Mouse (Mus musculus): Measurements from ENCODE around the gene Masp1. TPM values are rescaled to one million over a fixed set of nuclear protein-coding genes. Genes with fewer than 3 reads are reported as not detected.

Gene Masp1
- total RNA-seq (2017): not detected in 2 replicates

- ATAC-seq (replicated peaks in 1 of 2; ENCODE audit: insufficient read depth in 1 of 2, low FRiP score in 2 of 2, low TSS enrichment in 1 of 2, low read depth in 1 of 2, poor library complexity in 2 of 2, severe bottlenecking in 2 of 2): peak in 1 of 2 experiments; percentile 12; a peak in 1 of 4 replicates
Measured at GRCm38 (mm10) chr16:23520235-23520871, at the start of gene Masp1, which contains the start of gene Rtp4. TSS of gene Masp1 (minus strand) at chr16:23520815. TSS of gene Rtp4 (plus strand) at chr16:23520291.

GRCm38 (mm10) chr16:23568369-23568958 is 47.8 kb upstream of the Masp1 start:
- no peak for ATAC-seq (replicated peaks in 1 of 2; ENCODE audit: insufficient read depth in 1 of 2, low FRiP score in 2 of 2, low TSS enrichment in 1 of 2, low read depth in 1 of 2, poor library complexity in 2 of 2, severe bottlenecking in 2 of 2)

- ATAC-seq (replicated peaks in 1 of 2; ENCODE audit: insufficient read depth in 1 of 2, low FRiP score in 2 of 2, low TSS enrichment in 1 of 2, low read depth in 1 of 2, poor library complexity in 2 of 2, severe bottlenecking in 2 of 2): peak; percentile 12 to 45; a peak in 2 of 4 replicates
Measured at GRCm38 (mm10) chr16:23557669-23558068, 37.1 kb upstream of the Masp1 start.

- peak; percentile 83 to 94 for ATAC-seq (replicated peaks in 1 of 2; ENCODE audit: insufficient read depth in 1 of 2, low FRiP score in 2 of 2, low TSS enrichment in 1 of 2, low read depth in 1 of 2, poor library complexity in 2 of 2, severe bottlenecking in 2 of 2)
Measured at GRCm38 (mm10) chr16:23557195-23557594, 36.6 kb upstream of the Masp1 start.

GRCm38 (mm10) chr16:23554673-23555072 is 34.1 kb upstream of the Masp1 start:
- no peak for ATAC-seq (replicated peaks in 1 of 2; ENCODE audit: insufficient read depth in 1 of 2, low FRiP score in 2 of 2, low TSS enrichment in 1 of 2, low read depth in 1 of 2, poor library complexity in 2 of 2, severe bottlenecking in 2 of 2)

- no peak for ATAC-seq (replicated peaks in 1 of 2; ENCODE audit: insufficient read depth in 1 of 2, low FRiP score in 2 of 2, low TSS enrichment in 1 of 2, low read depth in 1 of 2, poor library complexity in 2 of 2, severe bottlenecking in 2 of 2)
Measured at GRCm38 (mm10) chr16:23550981-23551582, 30.5 kb upstream of the Masp1 start.

GRCm38 (mm10) chr16:23550346-23550980 is 29.8 kb upstream of the Masp1 start:
- peak; percentile 62 to 65; a peak in 2 of 4 replicates for ATAC-seq (replicated peaks in 1 of 2; ENCODE audit: insufficient read depth in 1 of 2, low FRiP score in 2 of 2, low TSS enrichment in 1 of 2, low read depth in 1 of 2, poor library complexity in 2 of 2, severe bottlenecking in 2 of 2)

GRCm38 (mm10) chr16:23547783-23548182 is 27.2 kb upstream of the Masp1 start:
- no peak for ATAC-seq (replicated peaks in 1 of 2; ENCODE audit: insufficient read depth in 1 of 2, low FRiP score in 2 of 2, low TSS enrichment in 1 of 2, low read depth in 1 of 2, poor library complexity in 2 of 2, severe bottlenecking in 2 of 2)

- ATAC-seq (replicated peaks in 1 of 2; ENCODE audit: insufficient read depth in 1 of 2, low FRiP score in 2 of 2, low TSS enrichment in 1 of 2, low read depth in 1 of 2, poor library complexity in 2 of 2, severe bottlenecking in 2 of 2): no peak
Measured at GRCm38 (mm10) chr16:23544361-23544760, 23.7 kb upstream of the Masp1 start.

- no peak for ATAC-seq (replicated peaks in 1 of 2; ENCODE audit: insufficient read depth in 1 of 2, low FRiP score in 2 of 2, low TSS enrichment in 1 of 2, low read depth in 1 of 2, poor library complexity in 2 of 2, severe bottlenecking in 2 of 2)
Measured at GRCm38 (mm10) chr16:23542866-23543265, 22.3 kb upstream of the Masp1 start.

- no peak for ATAC-seq (replicated peaks in 1 of 2; ENCODE audit: insufficient read depth in 1 of 2, low FRiP score in 2 of 2, low TSS enrichment in 1 of 2, low read depth in 1 of 2, poor library complexity in 2 of 2, severe bottlenecking in 2 of 2)
Measured at GRCm38 (mm10) chr16:23541046-23541445, 20.4 kb upstream of the Masp1 start.

- no peak for ATAC-seq (replicated peaks in 1 of 2; ENCODE audit: insufficient read depth in 1 of 2, low FRiP score in 2 of 2, low TSS enrichment in 1 of 2, low read depth in 1 of 2, poor library complexity in 2 of 2, severe bottlenecking in 2 of 2)
Measured at GRCm38 (mm10) chr16:23533707-23534106, 13.1 kb upstream of the Masp1 start.

- no peak for ATAC-seq (replicated peaks in 1 of 2; ENCODE audit: insufficient read depth in 1 of 2, low FRiP score in 2 of 2, low TSS enrichment in 1 of 2, low read depth in 1 of 2, poor library complexity in 2 of 2, severe bottlenecking in 2 of 2)
Measured at GRCm38 (mm10) chr16:23529186-23529585, 8.6 kb upstream of the Masp1 start.

- ATAC-seq (replicated peaks in 1 of 2; ENCODE audit: insufficient read depth in 1 of 2, low FRiP score in 2 of 2, low TSS enrichment in 1 of 2, low read depth in 1 of 2, poor library complexity in 2 of 2, severe bottlenecking in 2 of 2): no peak
Measured at GRCm38 (mm10) chr16:23522081-23522480, 1.5 kb upstream of the Masp1 start.

- no peak for ATAC-seq (replicated peaks in 1 of 2; ENCODE audit: insufficient read depth in 1 of 2, low FRiP score in 2 of 2, low TSS enrichment in 1 of 2, low read depth in 1 of 2, poor library complexity in 2 of 2, severe bottlenecking in 2 of 2)
Measured at GRCm38 (mm10) chr16:23521092-23521491, 477 bp upstream of the Masp1 start.

- no peak for ATAC-seq (replicated peaks in 1 of 2; ENCODE audit: insufficient read depth in 1 of 2, low FRiP score in 2 of 2, low TSS enrichment in 1 of 2, low read depth in 1 of 2, poor library complexity in 2 of 2, severe bottlenecking in 2 of 2)
Measured at GRCm38 (mm10) chr16:23519771-23520170, 844 bp downstream of the Masp1 start.

- no peak for ATAC-seq (replicated peaks in 1 of 2; ENCODE audit: insufficient read depth in 1 of 2, low FRiP score in 2 of 2, low TSS enrichment in 1 of 2, low read depth in 1 of 2, poor library complexity in 2 of 2, severe bottlenecking in 2 of 2)
Measured at GRCm38 (mm10) chr16:23518567-23519369, 1.8 kb downstream of the Masp1 start.

Data from hematopoietic stem cell, adult 5-6 weeks (primary cell).